Mouse (Mus musculus): ENCODE results near the gene Rrp9. TPM values are rescaled to one million over a fixed set of nuclear protein-coding genes. Genes with fewer than 3 reads are reported as not detected.

Gene Rrp9
- polyA plus RNA-seq, 1 experiment: 109 TPM

GRCm38 (mm10) chr9:106473081-106473752, 2.5 kb upstream of the Rrp9 start:
- Histone ChIP-seq H3K27me3 (ENCODE audit: control insufficient read depth, insufficient read depth, insufficient read length) (no peaks in the 10 kb centered on the region), H3ac (ENCODE audit: control insufficient read depth, insufficient read length, low read depth) (no peak overlapping the region), H3K36me3 (ENCODE audit: control insufficient read depth, insufficient read depth) (peaks cover 5% of the 10 kb centered on the region), H3K4me3 (ENCODE audit: insufficient read depth, poor library complexity, severe bottlenecking) (no peak overlapping the region), H3K79me3 (ENCODE audit: low read depth) (peaks cover 9% of the 10 kb centered on the region), H3K79me2 (ENCODE audit: control insufficient read depth, insufficient read depth) (peaks cover 31% of the 10 kb centered on the region)
- no peak for TF ChIP-seq USF1 (IDR thresholded peaks at IDR 0.05; ENCODE audit: low read depth)
- TF ChIP-seq MYOG (IDR thresholded peaks at IDR 0.05; ENCODE audit: control insufficient read depth, extremely low read depth, insufficient read length): no peak
- no peak for TF ChIP-seq CTCF (IDR thresholded peaks at IDR 0.05; ENCODE audit: control insufficient read depth, insufficient read depth, insufficient read length)
- no peak for TF ChIP-seq FOSL1 (IDR thresholded peaks at IDR 0.05; ENCODE audit: insufficient read depth, low read length, poor library complexity, severe bottlenecking)
- no peak for TF ChIP-seq CEBPB (IDR thresholded peaks at IDR 0.05; ENCODE audit: low read depth)
- no peak for TF ChIP-seq MAX (IDR thresholded peaks at IDR 0.05)
- no peak for TF ChIP-seq MYOD1 (IDR thresholded peaks at IDR 0.05; ENCODE audit: control insufficient read depth, insufficient read length, low read depth)

GRCm38 (mm10) chr9:106473753-106474105, 2.0 kb upstream of the Rrp9 start:
- Histone ChIP-seq H3K36me3 (ENCODE audit: control insufficient read depth, insufficient read depth) (peaks cover 5% of the 10 kb centered on the region), H3K79me2 (ENCODE audit: control insufficient read depth, insufficient read depth) (peaks cover 36% of the 10 kb centered on the region), H3ac (ENCODE audit: control insufficient read depth, insufficient read length, low read depth) (no peak overlapping the region), H3K4me3 (ENCODE audit: insufficient read depth, poor library complexity, severe bottlenecking) (no peak overlapping the region), H3K79me3 (ENCODE audit: low read depth) (peaks cover 12% of the 10 kb centered on the region), H3K27me3 (ENCODE audit: control insufficient read depth, insufficient read depth, insufficient read length) (no peaks in the 10 kb centered on the region)
- TF ChIP-seq CEBPB (IDR thresholded peaks at IDR 0.05; ENCODE audit: low read depth): no peak
- TF ChIP-seq MYOG (IDR thresholded peaks at IDR 0.05; ENCODE audit: control insufficient read depth, extremely low read depth, insufficient read length): no peak
- no peak for TF ChIP-seq USF1 (IDR thresholded peaks at IDR 0.05; ENCODE audit: low read depth)
- TF ChIP-seq MYOD1 (IDR thresholded peaks at IDR 0.05; ENCODE audit: control insufficient read depth, insufficient read length, low read depth): no peak
- TF ChIP-seq CTCF (IDR thresholded peaks at IDR 0.05; ENCODE audit: control insufficient read depth, insufficient read depth, insufficient read length): no peak
- TF ChIP-seq FOSL1 (IDR thresholded peaks at IDR 0.05; ENCODE audit: insufficient read depth, low read length, poor library complexity, severe bottlenecking): no peak
- TF ChIP-seq MAX (IDR thresholded peaks at IDR 0.05): no peak

GRCm38 (mm10) chr9:106474456-106474855, 1.3 kb upstream of the Rrp9 start:
- no peak overlapping the region for H3K4me3 ChIP-seq (ENCODE audit: insufficient read depth, poor library complexity, severe bottlenecking)
- H3K79me2 ChIP-seq (ENCODE audit: control insufficient read depth, insufficient read depth): peaks cover 42% of the 10 kb centered on the region
- TF ChIP-seq CTCF (IDR thresholded peaks at IDR 0.05; ENCODE audit: control insufficient read depth, insufficient read depth, insufficient read length) (peak; percentile 77), MYOD1 (IDR thresholded peaks at IDR 0.05; ENCODE audit: control insufficient read depth, insufficient read length, low read depth) (no peak)
- H3K27me3 ChIP-seq (ENCODE audit: control insufficient read depth, insufficient read depth, insufficient read length): no peaks in the 10 kb centered on the region
- H3ac ChIP-seq (ENCODE audit: control insufficient read depth, insufficient read length, low read depth): peak overlapping the region; percentile 21
- H3K79me3 ChIP-seq (ENCODE audit: low read depth): peaks cover 16% of the 10 kb centered on the region
- H3K36me3 ChIP-seq (ENCODE audit: control insufficient read depth, insufficient read depth): peaks cover 5% of the 10 kb centered on the region

- peak overlapping the region; percentile 61 for H3K4me3 ChIP-seq (ENCODE audit: insufficient read depth, poor library complexity, severe bottlenecking)
- TF ChIP-seq MYOD1 (IDR thresholded peaks at IDR 0.05; ENCODE audit: control insufficient read depth, insufficient read length, low read depth) (no peak), MYOG (IDR thresholded peaks at IDR 0.05; ENCODE audit: control insufficient read depth, extremely low read depth, insufficient read length) (no peak), CTCF (IDR thresholded peaks at IDR 0.05; ENCODE audit: control insufficient read depth, insufficient read depth, insufficient read length) (no peak), MAX (IDR thresholded peaks at IDR 0.05) (no peak), USF1 (IDR thresholded peaks at IDR 0.05; ENCODE audit: low read depth) (no peak), CEBPB (IDR thresholded peaks at IDR 0.05; ENCODE audit: low read depth) (no peak), FOSL1 (IDR thresholded peaks at IDR 0.05; ENCODE audit: insufficient read depth, low read length, poor library complexity, severe bottlenecking) (no peak)
- peaks cover 5% of the 10 kb centered on the region for H3K36me3 ChIP-seq (ENCODE audit: control insufficient read depth, insufficient read depth)
- peak overlapping the region; percentile 19 for H3ac ChIP-seq (ENCODE audit: control insufficient read depth, insufficient read length, low read depth)
- H3K79me3 ChIP-seq (ENCODE audit: low read depth): peaks cover 18% of the 10 kb centered on the region
- peaks cover 48% of the 10 kb centered on the region for H3K79me2 ChIP-seq (ENCODE audit: control insufficient read depth, insufficient read depth)
- no peaks in the 10 kb centered on the region for H3K27me3 ChIP-seq (ENCODE audit: control insufficient read depth, insufficient read depth, insufficient read length)
These were observed 717 bp upstream of the Rrp9 start for GRCm38 (mm10) chr9:106475046-106475445.

- H3K27me3 ChIP-seq (ENCODE audit: control insufficient read depth, insufficient read depth, insufficient read length): no peaks in the 10 kb centered on the region
- H3K79me2 ChIP-seq (ENCODE audit: control insufficient read depth, insufficient read depth): peaks cover 53% of the 10 kb centered on the region
- peaks cover 18% of the 10 kb centered on the region for H3K79me3 ChIP-seq (ENCODE audit: low read depth)
- peak overlapping the region; percentile 61 for H3K4me3 ChIP-seq (ENCODE audit: insufficient read depth, poor library complexity, severe bottlenecking)
- H3ac ChIP-seq (ENCODE audit: control insufficient read depth, insufficient read length, low read depth): peak overlapping the region; percentile 53
- H3K36me3 ChIP-seq (ENCODE audit: control insufficient read depth, insufficient read depth): peaks cover 5% of the 10 kb centered on the region
- TF ChIP-seq MYOG (IDR thresholded peaks at IDR 0.05; ENCODE audit: control insufficient read depth, extremely low read depth, insufficient read length): no peak
- TF ChIP-seq CTCF (IDR thresholded peaks at IDR 0.05; ENCODE audit: control insufficient read depth, insufficient read depth, insufficient read length): no peak
- peak; percentile 98 for TF ChIP-seq USF1 (IDR thresholded peaks at IDR 0.05; ENCODE audit: low read depth)
- TF ChIP-seq MAX (IDR thresholded peaks at IDR 0.05): no peak
These were observed 500 bp downstream of the Rrp9 start for GRCm38 (mm10) chr9:106476002-106476923.

All from C2C12 (cell line).